Mouse (Mus musculus): ENCODE results near the gene Slc9a9. TPM values are rescaled to one million over a fixed set of nuclear protein-coding genes. Genes with fewer than 3 reads are reported as not detected.
"Not testable (repeated sequence)": the region's sequence is repeated elsewhere in the genome, so short reads cannot be mapped to it uniquely, and the experiment has no call there.

Gene Slc9a9
- total RNA-seq (2021) = 1 to 10 TPM; 2.6 to 5.0 TPM
- long read RNA-seq, experiment 1, partial matches to known transcripts = 2 of 2 reads
- long read RNA-seq, experiment 1, other reads (novel, unspliced or antisense) = 0 of 2 reads
- long read RNA-seq, experiment 2, partial matches to known transcripts = 0 of 1 reads
- long read RNA-seq, experiment 2, other reads (novel, unspliced or antisense) = 0 of 1 reads

GRCm38 (mm10) chr9:94669791-94670577 lies at the start of gene Slc9a9:
Slc9a9 (plus strand) TSS chr9:94669909.
- no peak for DNase-seq
- intact Hi-C loops (cut with DNase I) = no loop called here

- intact Hi-C loops (cut with DNase I) = no loop called here
- DNase-seq = no peak
Observed at GRCm38 (mm10) chr9:94620342-94620741, 49.4 kb upstream of the Slc9a9 start.

- intact Hi-C loops (cut with DNase I) = no loop called here
- no peak for DNase-seq
Observed at GRCm38 (mm10) chr9:94620846-94621245, 48.9 kb upstream of the Slc9a9 start.

GRCm38 (mm10) chr9:94621902-94622301 lies 47.8 kb upstream of the Slc9a9 start:
- no peak for DNase-seq
- intact Hi-C loops (cut with DNase I) = no loop called here

GRCm38 (mm10) chr9:94626737-94627136 lies 43.0 kb upstream of the Slc9a9 start:
- no peak for DNase-seq
- intact Hi-C loops (cut with DNase I) = no loop called here

- no peak for DNase-seq
- intact Hi-C loops (cut with DNase I) = no loop called here
Observed at GRCm38 (mm10) chr9:94628948-94629347, 40.8 kb upstream of the Slc9a9 start.

GRCm38 (mm10) chr9:94634275-94634674 lies 35.4 kb upstream of the Slc9a9 start:
- intact Hi-C loops (cut with DNase I); DNase-seq: not testable (repeated sequence)

- intact Hi-C loops (cut with DNase I) = no loop called here
- no peak for DNase-seq
Observed at GRCm38 (mm10) chr9:94645631-94646030, 24.1 kb upstream of the Slc9a9 start.

GRCm38 (mm10) chr9:94647425-94647824 lies 22.3 kb upstream of the Slc9a9 start:
- no peak for DNase-seq
- intact Hi-C loops (cut with DNase I) = no loop called here

- no peak for DNase-seq
- intact Hi-C loops (cut with DNase I) = no loop called here
Observed at GRCm38 (mm10) chr9:94649991-94650390, 19.7 kb upstream of the Slc9a9 start.

- intact Hi-C loops (cut with DNase I) = no loop called here
- DNase-seq = no peak
Observed at GRCm38 (mm10) chr9:94653198-94653597, 16.5 kb upstream of the Slc9a9 start.

GRCm38 (mm10) chr9:94653827-94654226 lies 15.9 kb upstream of the Slc9a9 start:
- no peak for DNase-seq
- intact Hi-C loops (cut with DNase I) = no loop called here

GRCm38 (mm10) chr9:94656265-94656664 lies 13.4 kb upstream of the Slc9a9 start:
- intact Hi-C loops (cut with DNase I) = no loop called here

GRCm38 (mm10) chr9:94659401-94660152 lies 10.1 kb upstream of the Slc9a9 start:
- intact Hi-C loops (cut with DNase I) = no loop called here
- no peak for DNase-seq

More at GRCm38 (mm10) chr9:94656265-94656664, 13.4 kb upstream of the Slc9a9 start:
- no peak for DNase-seq

- no peak for DNase-seq
Observed at GRCm38 (mm10) chr9:94661768-94662167, 7.9 kb upstream of the Slc9a9 start.

GRCm38 (mm10) chr9:94665248-94665647 lies 4.5 kb upstream of the Slc9a9 start:
- no peak for DNase-seq
- intact Hi-C loops (cut with DNase I) = no loop called here

More at GRCm38 (mm10) chr9:94661768-94662167, 7.9 kb upstream of the Slc9a9 start:
- intact Hi-C loops (cut with DNase I) = no loop called here

- DNase-seq = no peak
Observed at GRCm38 (mm10) chr9:94668589-94668988, 1.1 kb upstream of the Slc9a9 start.

GRCm38 (mm10) chr9:94670704-94671103 lies 995 bp downstream of the Slc9a9 start:
- intact Hi-C loops (cut with DNase I) = no loop called here
- DNase-seq = no peak

More at GRCm38 (mm10) chr9:94668589-94668988, 1.1 kb upstream of the Slc9a9 start:
- intact Hi-C loops (cut with DNase I) = no loop called here

- DNase-seq = no peak
- intact Hi-C loops (cut with DNase I) = no loop called here
Observed at GRCm38 (mm10) chr9:94674704-94675103, 5.0 kb downstream of the Slc9a9 start.

GRCm38 (mm10) chr9:94678021-94678655 lies 8.4 kb downstream of the Slc9a9 start:
- DNase-seq = no peak
- intact Hi-C loops (cut with DNase I) = no loop called here

All from heart, postnatal 14 days (tissue).